Mouse (Mus musculus): ENCODE data around the gene Pdia5.

DNA sequence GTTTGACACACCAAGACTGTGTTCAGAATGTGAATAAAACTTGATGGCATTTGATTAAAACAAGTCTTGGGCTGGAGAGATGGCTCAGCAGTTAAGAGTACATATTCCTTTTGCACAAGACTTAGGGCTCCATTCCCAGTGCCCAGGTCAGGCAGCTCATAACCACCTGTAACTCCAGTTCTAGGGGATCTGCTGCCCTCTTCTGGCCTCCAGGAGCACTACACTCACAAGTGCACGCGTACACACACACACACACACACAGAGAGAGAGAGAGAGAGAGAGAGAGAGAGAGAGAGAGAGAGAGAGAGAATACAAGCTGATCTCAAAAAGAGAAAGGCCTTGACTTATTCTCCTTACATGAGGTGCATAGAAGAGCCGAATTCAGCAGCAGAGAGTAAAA, 9.7 kb upstream of the Pdia5 start:
- TF ChIP-seq TAL1 (IDR thresholded peaks at IDR 0.05; ENCODE audit: low read length), result no peak
- TF ChIP-seq GATA1 (IDR thresholded peaks at IDR 0.05; ENCODE audit: low read length), result no peak
